Mouse (Mus musculus): Measurements from ENCODE around the gene Ccdc187.

DNA sequence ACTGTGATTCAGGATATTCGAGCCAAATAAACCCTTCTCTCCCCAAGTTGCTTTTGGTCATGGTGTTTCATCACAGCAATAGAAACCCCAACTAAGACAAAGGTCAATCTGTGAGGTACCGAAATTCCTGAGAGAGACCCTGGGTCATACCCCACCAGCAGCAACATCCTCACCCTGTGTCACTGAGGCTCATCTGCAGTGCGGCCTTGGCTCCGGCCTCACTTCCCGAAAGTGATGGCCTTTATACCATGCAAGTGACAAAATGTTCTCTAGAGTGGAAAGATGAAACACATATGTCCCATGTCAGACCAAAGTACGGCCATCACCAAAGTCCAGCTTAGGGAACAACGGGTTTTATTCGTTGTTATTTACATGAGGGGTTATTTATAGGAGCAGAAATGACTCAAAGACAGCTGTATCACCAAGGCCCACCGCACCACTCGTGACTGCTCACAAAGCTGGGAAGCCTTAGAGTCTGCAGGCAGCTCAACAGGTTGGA, 7.7 kb upstream of the Ccdc187 start:
- TF ChIP-seq POLR2A (IDR thresholded peaks at IDR 0.05; ENCODE audit: low read depth, low read length) (no peak), ETS1 (conservative IDR thresholded peaks at IDR 0.05; ENCODE audit: low read depth, low read length) (no peak), CTCF (conservative IDR thresholded peaks at IDR 0.05 in 1 of 2, IDR thresholded peaks at IDR 0.05 in 1 of 2; ENCODE audit: low read depth in 2 of 2, low read length in 2 of 2) (no peak), KAT2A (IDR thresholded peaks at IDR 0.05; ENCODE audit: insufficient replicate concordance, low read length) (no peak), EP300 (IDR thresholded peaks at IDR 0.05; ENCODE audit: low read length) (no peak), ZMIZ1 (IDR thresholded peaks at IDR 0.05; ENCODE audit: low read depth, low read length) (no peak), IRF4 (IDR thresholded peaks at IDR 0.05; ENCODE audit: low read depth, low read length) (no peak), MEF2A (IDR thresholded peaks at IDR 0.05; ENCODE audit: borderline replicate concordance, low read depth, low read length) (no peak), MAX (IDR thresholded peaks at IDR 0.05; ENCODE audit: low read length) (no peak), GABPA (IDR thresholded peaks at IDR 0.05; ENCODE audit: insufficient replicate concordance, low read depth, low read length) (no peak), ELF1 (IDR thresholded peaks at IDR 0.05; ENCODE audit: low read depth, low read length) (no peak), MAZ (IDR thresholded peaks at IDR 0.05; ENCODE audit: low read depth, low read length) (no peak), SMC3 (IDR thresholded peaks at IDR 0.05; ENCODE audit: low read depth, low read length) (no peak)

All from CH12.LX (cell line).